Mouse (Mus musculus): ENCODE data around the gene Fgf15. TPM values are rescaled to one million over a fixed set of nuclear protein-coding genes. Genes with fewer than 3 reads are reported as not detected.

The Fgf15 gene
- total RNA-seq (2021): not detected

DNA sequence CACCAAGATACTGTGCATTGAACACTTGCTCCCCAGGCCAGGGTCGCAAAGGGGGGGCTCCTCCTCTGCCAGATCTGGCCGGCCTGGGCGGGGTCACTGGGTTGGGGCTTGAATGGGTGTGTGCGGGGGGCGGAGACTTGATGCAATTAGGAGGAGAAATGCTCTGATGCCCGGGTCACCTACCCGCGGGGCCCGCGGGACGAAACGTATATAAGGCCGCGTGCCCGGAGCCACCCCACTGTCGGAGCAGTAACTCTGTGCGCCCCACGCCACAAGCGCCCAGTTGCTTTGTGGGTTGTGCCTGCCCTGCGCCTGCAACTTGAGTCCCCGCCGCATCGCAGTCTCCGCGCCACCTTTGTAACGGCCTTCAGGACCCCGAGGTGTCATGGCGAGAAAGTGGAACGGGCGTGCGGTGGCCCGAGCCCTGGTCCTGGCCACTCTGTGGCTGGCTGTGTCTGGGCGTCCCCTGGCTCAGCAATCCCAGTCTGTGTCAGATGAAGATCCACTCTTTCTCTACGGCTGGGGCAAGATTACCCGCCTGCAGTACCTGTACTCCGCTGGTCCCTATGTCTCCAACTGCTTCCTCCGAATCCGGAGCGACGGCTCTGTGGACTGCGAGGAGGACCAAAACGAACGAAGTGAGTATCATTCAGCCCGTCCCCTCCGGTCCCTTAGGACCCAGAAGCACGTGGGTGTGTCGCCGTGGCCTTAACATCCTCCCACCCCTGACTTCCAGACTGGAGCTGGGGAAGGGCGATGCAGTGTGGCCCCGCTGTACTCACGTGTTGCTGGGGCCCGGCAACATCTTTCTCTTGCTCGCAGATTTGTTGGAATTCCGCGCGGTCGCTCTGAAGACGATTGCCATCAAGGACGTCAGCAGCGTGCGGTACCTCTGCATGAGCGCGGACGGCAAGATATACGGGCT lies at the start of gene Fgf15:
Gene Fgf15 (plus strand): TSS at position 238 of the 925 bp plus-strand sequence.
- no peak for DNase-seq (ENCODE audit: low spot score in 2 of 2)
- intact Hi-C loops (cut with DNase I): loop anchor here (1.0 kb wide), 1 partner anchor 98 kb away; no protein-coding TSS in a partner anchor

DNA sequence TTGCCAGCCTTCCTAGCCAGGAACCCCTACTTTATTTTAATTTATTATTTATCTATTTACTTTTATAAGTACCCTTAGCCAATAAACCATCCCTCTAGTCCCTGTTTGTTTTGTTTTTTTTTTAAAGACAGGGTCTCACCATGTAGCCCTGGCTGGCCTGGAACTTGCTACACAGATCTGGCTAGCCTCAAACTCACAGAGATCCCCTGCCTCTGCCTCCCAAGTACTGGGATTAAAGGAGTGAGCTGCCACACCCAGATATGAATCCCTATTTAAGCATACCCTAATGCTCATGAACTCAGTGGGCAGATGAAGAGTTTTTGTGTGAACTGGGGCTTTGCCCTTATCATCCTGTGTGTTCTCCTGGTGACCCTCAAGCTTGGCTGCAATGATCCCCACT lies 49.3 kb upstream of the Fgf15 start, which contains the start of gene Fgf4:
Gene Fgf4 (plus strand): TSS at position 301 of the 400 bp plus-strand sequence.
- DNase-seq (ENCODE audit: low spot score in 2 of 2): no peak
- intact Hi-C loops (cut with DNase I): no loop called here

DNA sequence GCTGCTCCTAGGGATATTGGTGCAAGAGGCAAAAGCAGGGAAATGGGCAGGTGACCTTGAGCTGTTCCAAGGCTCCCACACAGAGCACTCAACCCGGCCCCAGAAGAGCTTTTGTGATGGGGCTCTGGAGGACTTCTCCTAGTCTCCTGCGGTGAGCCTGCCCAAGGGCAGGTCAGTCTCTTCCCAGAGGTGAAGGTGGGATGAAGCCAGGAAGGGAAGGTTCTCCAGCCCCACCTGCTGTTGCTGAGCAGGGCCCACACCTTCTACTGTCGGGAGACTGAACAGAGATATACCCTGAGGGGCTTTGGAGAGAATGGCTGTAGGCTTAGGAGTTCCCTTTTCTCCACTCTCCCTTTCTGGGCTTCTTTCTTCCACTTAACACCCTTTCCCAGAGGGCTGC lies 45.0 kb upstream of the Fgf15 start:
- DNase-seq (ENCODE audit: low spot score in 2 of 2): no peak
- intact Hi-C loops (cut with DNase I): no loop called here

DNA sequence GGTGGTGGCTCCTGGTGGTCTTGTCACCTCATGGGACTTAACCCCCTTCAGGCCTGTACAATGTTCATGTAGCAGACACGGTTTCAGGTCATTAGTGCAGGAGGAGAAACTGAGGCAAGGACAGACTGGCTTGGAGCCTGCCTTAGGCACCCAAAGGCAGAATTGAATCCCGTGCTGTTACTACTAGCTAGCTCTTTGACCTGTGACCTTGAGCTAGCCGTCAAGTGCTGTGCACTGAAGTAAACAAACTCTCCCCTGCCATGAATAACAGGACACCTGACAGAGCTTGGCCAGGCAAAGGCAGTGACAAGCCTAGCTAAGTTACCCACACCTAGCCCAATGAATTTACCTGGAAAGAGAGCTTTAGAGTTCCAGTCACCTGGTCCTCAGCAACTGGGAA lies 41.4 kb upstream of the Fgf15 start:
- intact Hi-C loops (cut with DNase I): no loop called here
- DNase-seq (ENCODE audit: low spot score in 2 of 2): no peak

DNA sequence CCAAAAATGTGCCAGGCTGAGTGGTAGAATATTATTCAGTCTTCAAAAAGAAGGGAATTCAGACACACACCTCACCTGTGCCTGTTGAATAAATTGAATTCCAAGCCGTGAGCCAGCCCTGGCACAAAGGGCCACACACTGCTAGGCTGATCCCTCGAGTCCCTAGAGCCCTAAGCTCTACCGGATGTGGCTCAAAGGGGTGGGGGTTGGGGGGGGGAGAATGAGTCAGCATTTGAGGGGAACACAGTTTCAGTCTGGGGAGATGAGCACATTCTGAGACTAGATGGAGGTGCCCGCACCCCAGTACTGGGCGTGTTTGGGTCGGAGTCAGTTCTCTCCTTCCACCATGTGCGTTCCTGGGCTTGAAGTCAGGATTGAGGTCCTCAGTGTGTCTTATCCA lies 39.2 kb upstream of the Fgf15 start:
- DNase-seq (ENCODE audit: low spot score in 2 of 2): no peak
- intact Hi-C loops (cut with DNase I): no loop called here

DNA sequence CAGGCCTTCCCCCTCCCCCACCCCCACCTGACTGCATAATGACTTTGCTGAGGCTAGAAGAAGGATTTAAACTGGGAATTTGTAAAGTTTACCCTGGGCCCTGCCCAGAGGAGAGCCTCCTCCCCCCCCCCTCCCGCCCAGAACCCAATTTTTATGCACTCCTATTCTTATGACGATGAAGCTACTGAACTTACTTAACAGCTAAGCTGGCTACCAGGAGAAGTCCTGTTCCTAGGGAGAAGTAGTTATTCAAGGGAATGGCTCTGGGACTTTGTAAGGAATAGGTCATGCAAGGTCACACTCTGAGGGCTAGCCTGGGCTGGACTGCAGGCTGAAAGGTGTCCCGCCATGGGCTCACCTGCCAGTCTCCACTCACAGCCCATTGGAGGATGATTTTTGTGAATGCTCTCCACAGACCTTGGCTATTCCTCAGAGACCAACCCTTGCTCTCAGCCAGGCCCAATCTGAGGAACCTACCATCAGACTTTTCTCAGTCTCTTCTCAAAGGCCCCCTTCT lies 38.4 kb upstream of the Fgf15 start:
- DNase-seq (ENCODE audit: low spot score in 2 of 2): no peak
- intact Hi-C loops (cut with DNase I): no loop called here

DNA sequence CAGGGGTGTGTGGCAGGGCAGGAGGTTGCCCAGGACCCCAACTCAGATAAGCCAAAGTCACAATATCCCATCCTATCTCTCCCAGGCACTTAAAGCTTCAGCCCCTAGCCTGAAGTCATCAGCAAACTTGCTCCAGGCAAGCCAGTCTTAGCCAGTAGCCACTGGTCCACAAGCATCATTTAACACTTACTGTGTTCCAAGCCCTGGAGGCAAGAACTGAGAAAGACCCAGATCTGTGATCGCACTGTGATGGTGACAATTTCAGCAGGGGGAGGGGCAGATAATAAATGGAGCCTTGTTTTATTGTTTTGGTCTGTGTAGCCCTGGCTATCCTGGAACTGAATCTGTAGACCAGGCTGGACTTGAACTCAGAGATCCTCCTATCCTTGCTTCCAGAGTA lies 37.6 kb upstream of the Fgf15 start:
- no peak for DNase-seq (ENCODE audit: low spot score in 2 of 2)
- intact Hi-C loops (cut with DNase I): no loop called here

DNA sequence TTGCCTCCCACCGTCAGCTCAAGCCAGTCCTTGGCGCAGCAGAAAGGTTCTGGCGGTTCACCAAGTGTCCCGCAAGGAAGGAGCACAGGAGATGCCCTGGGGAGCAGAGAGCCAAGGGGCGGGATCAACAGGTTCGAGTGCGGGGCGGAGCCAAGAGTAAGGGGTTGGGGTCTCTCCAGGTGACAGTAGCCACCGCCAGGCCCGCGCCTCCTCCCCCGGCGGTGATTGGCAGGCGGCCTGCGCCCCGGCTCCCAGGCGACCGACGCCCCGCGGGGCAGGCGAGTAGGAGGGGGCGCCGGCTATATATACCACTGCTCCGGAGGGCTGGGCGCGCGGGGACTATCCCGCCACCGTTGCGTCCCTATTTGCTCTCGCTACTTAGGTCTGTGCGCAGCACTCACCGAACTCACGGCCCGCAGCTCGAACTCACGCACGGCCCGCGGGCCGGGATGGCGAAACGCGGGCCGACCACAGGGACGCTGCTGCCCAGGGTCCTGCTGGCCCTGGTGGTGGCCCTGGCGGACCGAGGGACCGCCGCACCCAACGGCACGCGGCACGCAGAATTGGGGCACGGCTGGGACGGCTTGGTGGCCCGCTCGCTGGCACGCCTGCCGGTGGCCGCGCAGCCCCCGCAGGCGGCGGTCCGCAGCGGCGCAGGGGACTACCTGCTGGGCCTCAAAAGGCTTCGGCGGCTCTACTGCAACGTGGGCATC lies 35.1 kb upstream of the Fgf15 start:
- intact Hi-C loops (cut with DNase I): no loop called here
- DNase-seq (ENCODE audit: low spot score in 2 of 2): no peak

DNA sequence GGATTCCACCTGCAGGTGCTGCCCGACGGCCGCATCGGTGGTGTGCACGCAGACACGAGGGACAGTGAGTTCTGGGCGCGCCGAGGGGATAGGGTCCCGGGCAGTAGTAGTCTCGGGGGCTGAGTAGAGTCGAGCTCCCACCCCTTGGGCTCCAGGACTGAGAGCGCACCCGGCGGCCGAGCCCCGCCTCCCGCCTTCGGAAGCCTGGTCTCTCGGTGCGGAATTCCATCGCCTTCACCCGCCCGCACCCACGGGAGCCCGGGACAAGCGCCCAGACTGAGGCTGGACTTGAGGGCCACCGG lies 34.6 kb upstream of the Fgf15 start:
- no peak for DNase-seq (ENCODE audit: low spot score in 2 of 2)
- intact Hi-C loops (cut with DNase I): no loop called here

DNA sequence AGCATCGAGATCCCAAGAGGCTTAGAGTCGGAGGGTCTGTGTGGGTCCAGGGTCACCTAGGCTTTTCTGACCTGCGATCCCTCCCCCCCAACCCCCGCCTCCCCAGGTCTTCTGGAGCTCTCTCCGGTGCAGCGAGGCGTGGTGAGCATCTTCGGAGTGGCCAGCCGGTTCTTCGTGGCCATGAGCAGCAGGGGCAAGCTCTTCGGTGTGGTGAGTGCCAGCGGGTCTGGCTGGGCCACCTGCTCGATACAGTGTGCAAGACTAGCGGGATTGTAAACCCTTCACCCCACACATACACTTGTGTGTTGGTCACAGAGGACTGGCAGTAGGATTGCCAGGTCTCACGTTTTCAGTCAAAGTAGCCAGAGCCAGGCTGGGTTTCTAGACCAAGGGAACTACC lies 34.2 kb upstream of the Fgf15 start:
- no peak for DNase-seq (ENCODE audit: low spot score in 2 of 2)
- intact Hi-C loops (cut with DNase I): no loop called here

DNA sequence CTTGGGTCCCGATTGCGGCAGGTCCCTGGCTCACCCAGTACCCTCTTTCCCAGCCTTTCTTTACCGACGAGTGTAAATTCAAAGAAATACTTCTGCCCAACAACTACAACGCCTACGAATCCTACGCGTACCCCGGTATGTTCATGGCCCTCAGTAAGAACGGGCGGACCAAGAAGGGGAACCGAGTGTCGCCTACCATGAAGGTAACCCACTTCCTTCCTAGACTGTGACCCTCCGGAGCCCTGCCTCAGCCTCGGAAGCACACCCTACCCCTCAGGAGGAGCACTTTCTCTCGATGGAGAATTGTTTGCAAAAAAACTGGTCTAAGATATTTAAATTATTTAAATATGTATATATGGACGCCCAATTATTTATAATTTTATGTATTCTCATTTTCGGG lies 33.6 kb upstream of the Fgf15 start:
- intact Hi-C loops (cut with DNase I): no loop called here

DNA sequence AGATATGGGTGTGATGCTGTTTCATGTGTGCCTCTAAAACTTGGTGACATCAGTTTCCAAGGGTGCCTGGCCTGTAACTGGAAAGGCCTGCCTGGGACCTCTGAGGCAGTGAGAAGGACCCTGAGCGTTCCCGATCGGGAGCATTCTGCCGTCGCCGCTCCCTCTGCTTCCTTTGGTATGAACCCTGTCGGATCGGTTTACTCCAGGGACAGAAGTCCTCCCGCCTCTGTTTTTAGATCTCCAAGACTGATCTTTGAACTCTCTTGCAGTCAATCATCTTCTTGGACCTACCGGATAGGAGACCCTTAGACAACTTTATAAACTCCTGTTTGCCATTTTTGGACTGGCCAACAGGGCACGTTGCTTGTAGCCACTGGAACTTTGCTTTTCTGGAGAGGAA lies 33.1 kb upstream of the Fgf15 start:
- intact Hi-C loops (cut with DNase I): no loop called here
- DNase-seq (ENCODE audit: low spot score in 2 of 2): no peak

More for the DNA sequence above, 33.6 kb upstream of the Fgf15 start:
- no peak for DNase-seq (ENCODE audit: low spot score in 2 of 2)

DNA sequence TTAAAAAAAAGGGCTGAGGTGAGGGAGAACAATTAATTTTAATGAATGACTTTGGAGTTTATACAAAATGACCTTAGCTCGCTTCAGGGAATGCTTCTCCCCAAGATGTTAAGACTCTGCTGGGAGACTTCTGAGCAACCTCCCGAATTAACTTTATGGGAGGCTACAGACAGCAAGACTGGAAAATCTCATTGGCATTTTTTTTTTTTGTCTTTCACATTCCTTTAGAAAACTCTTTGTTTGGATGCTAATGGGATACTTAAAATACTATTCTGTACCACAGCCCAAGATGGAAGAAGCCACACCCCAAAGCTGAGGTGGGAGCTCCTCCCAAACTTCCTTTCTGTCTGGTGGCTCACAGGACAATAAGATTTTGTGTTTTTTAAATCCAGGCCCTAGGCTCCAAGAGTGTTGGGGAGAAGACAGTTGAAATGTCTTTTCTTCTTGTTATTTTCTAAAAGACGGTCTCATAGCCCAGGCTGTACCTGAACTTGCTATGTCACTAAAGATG lies 32.1 kb upstream of the Fgf15 start:
- no peak for DNase-seq (ENCODE audit: low spot score in 2 of 2)
- intact Hi-C loops (cut with DNase I): no loop called here

DNA sequence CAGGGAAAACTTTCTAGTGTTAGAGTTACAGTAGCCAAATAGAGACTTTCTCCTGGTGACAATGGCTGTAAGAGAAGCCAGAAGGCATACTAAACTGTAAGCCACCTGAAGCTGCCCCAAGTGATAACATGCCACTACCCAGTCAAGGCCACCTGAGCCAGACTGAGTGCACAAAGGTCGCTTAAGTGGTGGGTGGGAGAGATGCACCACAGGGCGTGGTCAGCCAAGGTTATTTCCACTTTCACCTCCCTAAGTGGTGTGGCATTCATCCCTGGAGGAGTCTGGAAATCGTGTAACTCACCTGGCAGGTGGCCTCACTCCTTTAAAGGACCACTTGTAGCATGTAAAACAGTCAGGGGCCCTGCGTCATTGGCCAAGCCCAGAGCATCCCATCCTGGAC lies 29.2 kb upstream of the Fgf15 start:
- DNase-seq (ENCODE audit: low spot score in 2 of 2): no peak
- intact Hi-C loops (cut with DNase I): no loop called here

DNA sequence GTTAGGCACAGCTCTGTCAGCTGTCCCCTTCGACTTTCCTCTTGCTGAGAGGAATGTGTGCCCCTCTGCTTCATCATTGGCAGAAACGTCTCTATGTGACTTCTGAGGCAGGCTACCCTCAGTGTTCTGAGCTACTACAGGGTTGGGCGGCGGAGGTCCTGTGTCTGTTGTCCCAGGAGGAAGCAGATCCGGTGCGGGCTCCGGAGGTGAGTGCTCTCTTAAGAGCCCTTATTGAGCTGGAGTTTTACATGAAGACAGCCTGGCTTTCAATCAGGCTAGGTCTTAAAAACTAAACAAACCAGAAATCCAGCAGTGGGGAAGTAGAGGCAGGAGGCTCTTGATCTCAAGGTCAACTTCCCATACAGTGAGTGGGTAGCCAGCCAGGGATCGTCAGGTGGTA lies 28.7 kb upstream of the Fgf15 start:
- no peak for DNase-seq (ENCODE audit: low spot score in 2 of 2)
- intact Hi-C loops (cut with DNase I): no loop called here

DNA sequence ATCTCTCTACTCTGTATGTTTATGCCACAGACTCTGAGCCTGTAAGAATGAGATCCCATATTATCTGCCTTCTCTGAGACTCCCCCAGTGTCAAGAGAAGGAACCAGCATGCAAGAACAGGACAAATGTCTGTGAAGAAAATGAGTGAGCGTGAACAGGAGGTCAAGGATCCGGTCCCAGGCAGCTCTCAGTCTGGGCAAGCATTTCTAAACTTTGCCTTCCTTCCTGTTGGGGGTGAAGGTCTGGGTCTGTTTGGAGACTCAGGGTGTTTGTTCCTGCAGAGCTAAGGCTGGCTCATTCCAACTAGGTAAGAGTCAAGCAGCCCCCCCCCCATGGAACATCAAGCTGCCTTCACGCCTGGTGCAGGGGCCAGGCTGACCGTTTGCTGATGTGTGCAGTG lies 23.9 kb upstream of the Fgf15 start:
- DNase-seq (ENCODE audit: low spot score in 2 of 2): no peak
- intact Hi-C loops (cut with DNase I): no loop called here

DNA sequence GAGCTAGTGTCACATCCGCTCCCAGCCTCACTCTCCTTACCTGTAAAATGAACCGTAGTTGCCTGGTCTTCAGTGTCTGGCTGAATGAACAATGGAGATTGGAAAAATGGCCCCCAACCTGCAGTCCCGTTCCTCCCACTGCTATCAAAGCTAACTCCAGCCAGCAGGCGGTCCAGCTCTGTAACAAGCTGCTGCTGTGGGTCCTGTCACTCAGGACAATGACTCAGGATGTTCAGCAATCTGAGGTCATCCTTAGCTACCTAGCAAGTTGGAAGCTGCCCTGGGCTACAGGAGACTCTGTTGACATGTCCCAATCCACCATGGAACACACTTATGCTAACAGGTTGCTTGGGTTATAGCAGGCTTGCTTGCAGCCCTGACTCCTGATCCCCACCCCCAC lies 23.2 kb upstream of the Fgf15 start:
- DNase-seq (ENCODE audit: low spot score in 2 of 2): no peak
- intact Hi-C loops (cut with DNase I): no loop called here

DNA sequence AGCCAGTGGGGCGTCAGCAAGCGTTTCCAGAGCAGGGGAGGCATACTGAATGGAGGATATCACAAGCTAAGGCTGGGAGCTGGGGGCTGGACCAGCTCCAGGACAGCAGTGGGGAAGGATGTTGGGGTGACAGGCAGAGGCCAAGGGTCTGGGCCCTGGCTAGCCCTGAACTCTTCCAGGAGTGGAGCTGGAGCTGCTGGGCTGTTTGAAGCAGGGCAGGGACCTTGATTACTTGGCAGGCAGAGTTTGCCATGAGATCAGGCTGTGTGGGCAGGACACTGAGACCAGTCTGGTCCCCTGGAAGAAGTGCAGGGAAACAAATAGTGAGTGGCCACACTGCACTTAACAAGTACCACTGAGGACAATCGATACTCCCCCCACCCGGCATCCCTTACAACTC lies 22.1 kb upstream of the Fgf15 start:
- DNase-seq (ENCODE audit: low spot score in 2 of 2): no peak
- intact Hi-C loops (cut with DNase I): no loop called here

DNA sequence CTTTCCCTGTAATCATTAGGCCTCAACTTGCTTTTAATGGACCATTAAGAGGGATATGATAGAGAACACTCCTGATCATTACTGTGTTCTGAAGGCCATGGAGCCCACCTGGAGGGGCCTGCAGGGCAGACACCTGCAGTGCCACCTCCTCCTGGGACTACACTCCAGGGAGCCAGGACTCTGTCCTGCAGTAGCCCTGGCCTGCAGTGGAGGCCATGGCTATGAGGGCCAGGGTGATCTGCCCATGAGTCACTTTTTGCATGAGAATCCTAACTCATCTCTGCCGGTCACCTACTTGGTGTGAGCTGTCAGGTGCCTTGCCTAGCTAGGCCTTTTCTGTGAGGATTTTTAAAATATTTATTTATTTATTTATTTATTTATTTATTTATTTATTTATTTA lies 17.9 kb upstream of the Fgf15 start:
- intact Hi-C loops (cut with DNase I): no loop called here
- DNase-seq (ENCODE audit: low spot score in 2 of 2): no peak

DNA sequence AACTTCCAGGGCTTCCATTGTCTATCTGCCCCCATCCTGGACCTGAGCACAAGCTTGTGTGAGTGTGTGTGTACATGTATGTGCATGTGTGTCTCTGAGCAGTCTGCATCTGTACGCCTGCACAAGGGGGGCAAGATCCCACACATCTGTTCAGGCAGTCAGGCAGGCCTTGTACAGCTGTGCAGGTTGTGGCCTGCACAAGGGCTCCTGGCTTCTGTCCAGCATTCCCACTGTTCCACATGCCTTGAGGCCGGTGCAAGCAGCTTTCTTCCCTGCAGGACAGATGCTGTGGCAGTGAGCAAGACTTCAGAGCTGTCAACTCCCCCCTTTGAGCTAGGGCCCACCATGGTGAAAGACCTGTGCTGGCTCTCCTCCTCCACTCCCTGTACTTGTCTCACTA lies 13.2 kb upstream of the Fgf15 start:
- no peak for DNase-seq (ENCODE audit: low spot score in 2 of 2)
- intact Hi-C loops (cut with DNase I): no loop called here

DNA sequence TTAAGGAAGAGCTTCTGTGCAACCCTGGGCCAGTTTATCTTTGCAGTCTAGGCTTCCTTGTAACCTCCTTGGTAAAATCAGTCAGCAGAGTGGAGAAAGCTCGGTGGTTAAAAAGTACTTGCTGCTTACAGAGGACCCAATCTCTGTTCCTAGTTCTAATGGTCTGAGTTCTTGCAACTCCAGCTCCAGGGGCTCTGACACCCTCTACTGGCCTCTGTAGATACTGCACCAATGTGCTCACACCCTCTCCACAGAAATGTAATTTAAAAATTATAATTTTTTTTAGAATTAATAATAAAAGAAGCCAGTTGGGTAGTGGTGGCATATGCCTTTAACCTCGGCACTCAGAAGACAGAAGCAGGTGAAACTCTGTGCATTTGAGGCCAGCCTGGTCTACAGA lies 8.7 kb upstream of the Fgf15 start:
- intact Hi-C loops (cut with DNase I): no loop called here
- no peak for DNase-seq (ENCODE audit: low spot score in 2 of 2)
